Mouse (Mus musculus): ENCODE results near the gene Gm44502. TPM values are rescaled to one million over a fixed set of nuclear protein-coding genes. Genes with fewer than 3 reads are reported as not detected.
"Not testable (repeated sequence)": the region's sequence is repeated elsewhere in the genome, so short reads cannot be mapped to it uniquely, and the experiment has no call there.

Gm44502 gene
- total RNA-seq, 2 experiments from 2014 or later: 0.40 to 1.3 TPM

GRCm38 (mm10) chr15:89454857-89455256, 25.4 kb upstream of the Gm44502 start:
- intact Hi-C loops (cut with DNase I): no loop called here
- no peak for DNase-seq

GRCm38 (mm10) chr15:89453865-89454478, 24.5 kb upstream of the Gm44502 start, which contains the start of gene Mapk8ip2:
TSS of gene Mapk8ip2 (plus strand) at chr15:89453913.
- peak; percentile 69 for DNase-seq
- intact Hi-C loops (cut with DNase I): no loop called here

GRCm38 (mm10) chr15:89452906-89453864, 23.7 kb upstream of the Gm44502 start:
- no peak for DNase-seq
- intact Hi-C loops (cut with DNase I): no loop called here

- intact Hi-C loops (cut with DNase I): no loop called here
- no peak for DNase-seq
Measured at GRCm38 (mm10) chr15:89442486-89443070, 13.1 kb upstream of the Gm44502 start.

- no peak for DNase-seq
- intact Hi-C loops (cut with DNase I): no loop called here
Measured at GRCm38 (mm10) chr15:89435878-89436277, 6.4 kb upstream of the Gm44502 start.

- DNase-seq: no peak
- intact Hi-C loops (cut with DNase I): no loop called here
Measured at GRCm38 (mm10) chr15:89434136-89434535, 4.6 kb upstream of the Gm44502 start.

- no peak for DNase-seq
- intact Hi-C loops (cut with DNase I): no loop called here
Measured at GRCm38 (mm10) chr15:89432946-89433345, 3.5 kb upstream of the Gm44502 start.

- intact Hi-C loops (cut with DNase I): no loop called here
- no peak for DNase-seq
Measured at GRCm38 (mm10) chr15:89431806-89432205, 2.3 kb upstream of the Gm44502 start.

GRCm38 (mm10) chr15:89431271-89431670, 1.8 kb upstream of the Gm44502 start:
- intact Hi-C loops (cut with DNase I): no loop called here
- no peak for DNase-seq

- intact Hi-C loops (cut with DNase I): not testable (repeated sequence)
Measured at GRCm38 (mm10) chr15:89430771-89431170, 1.3 kb upstream of the Gm44502 start.

GRCm38 (mm10) chr15:89430341-89430740, 845 bp upstream of the Gm44502 start:
- intact Hi-C loops (cut with DNase I): no loop called here
- no peak for DNase-seq

More at GRCm38 (mm10) chr15:89430771-89431170, 1.3 kb upstream of the Gm44502 start:
- DNase-seq: not testable (repeated sequence)

GRCm38 (mm10) chr15:89428821-89429351, 610 bp downstream of the Gm44502 start:
- no peak for DNase-seq
- intact Hi-C loops (cut with DNase I): no loop called here

GRCm38 (mm10) chr15:89428136-89428790, 1.2 kb downstream of the Gm44502 start:
- intact Hi-C loops (cut with DNase I): no loop called here

GRCm38 (mm10) chr15:89426716-89427115, 2.8 kb downstream of the Gm44502 start:
- DNase-seq: no peak
- intact Hi-C loops (cut with DNase I): no loop called here

More at GRCm38 (mm10) chr15:89428136-89428790, 1.2 kb downstream of the Gm44502 start:
- no peak for DNase-seq

- intact Hi-C loops (cut with DNase I): no loop called here
- no peak for DNase-seq
Measured at GRCm38 (mm10) chr15:89425711-89426121, 3.8 kb downstream of the Gm44502 start, which contains the start of gene Cpt1b. TSS of gene Cpt1b (minus strand) at chr15:89425863.

- no peak for DNase-seq
- intact Hi-C loops (cut with DNase I): no loop called here
Measured at GRCm38 (mm10) chr15:89424621-89425020, 4.9 kb downstream of the Gm44502 start.

- DNase-seq: no peak
- intact Hi-C loops (cut with DNase I): no loop called here
Measured at GRCm38 (mm10) chr15:89421938-89422337, 7.6 kb downstream of the Gm44502 start.

- intact Hi-C loops (cut with DNase I): no loop called here
- DNase-seq: no peak
Measured at GRCm38 (mm10) chr15:89415282-89415681, 14.2 kb downstream of the Gm44502 start.

GRCm38 (mm10) chr15:89410118-89410517, 19.4 kb downstream of the Gm44502 start, which contains the start of gene Syce3:
TSS of gene Syce3 (minus strand) at chr15:89410503.
- no peak for DNase-seq

GRCm38 (mm10) chr15:89406691-89407090, 22.8 kb downstream of the Gm44502 start:
- no peak for DNase-seq
- intact Hi-C loops (cut with DNase I): no loop called here

More at GRCm38 (mm10) chr15:89410118-89410517, 19.4 kb downstream of the Gm44502 start, which contains the start of gene Syce3:
- intact Hi-C loops (cut with DNase I): no loop called here

Measured in left cerebral cortex, postnatal 4 days (tissue).